Comparison of ENCODE assay signal across 28 mouse cellular contexts in genomic region chr11:30663001-30663400, GRCm38 (mm10). TPM values are rescaled to one million over a fixed set of nuclear protein-coding genes. Genes with fewer than 3 reads are reported as not detected.
DNase-seq lines count a peak whose midpoint lies in the region; ATAC-seq and TF ChIP-seq lines count a peak whose summit lies in the region.
"Had no signal": no experiment of that assay in that cellular context is flagged by ENCODE, and none has a peak within 500 bp of the region (broad histone marks: within the 10 kb centered on the region; RNA-seq: fewer than 3 reads in every experiment).

No protein-coding gene starts in this region.

- TF ChIP-seq RAD21 in MEL (IDR thresholded peaks at IDR 0.05; ENCODE audit: low read depth, low read length): no peak

- no peaks in the 10 kb centered on the region for H3K79me2 ChIP-seq in MEL (ENCODE audit: control insufficient read depth, insufficient read depth, low read length, poor library complexity)

- no peaks in the 10 kb centered on the region for H3K9me3 ChIP-seq in MEL (replicated peaks; ENCODE audit: insufficient read depth, low read length)
- H3K9me3 ChIP-seq in kidney, embryonic 15.5 days (replicated peaks): no peaks in the 10 kb centered on the region
- H3K9me3 ChIP-seq in forebrain, embryonic 13.5 days (replicated peaks): no peaks in the 10 kb centered on the region
- H3K9me3 ChIP-seq: embryonic facial prominence, embryonic 12.5 days; forebrain, embryonic 15.5 days; hindbrain, embryonic 15.5 days; limb, embryonic 10.5 days; limb, embryonic 15.5 days; liver, embryonic 13.5 days had no signal

- H3K4me3 ChIP-seq in MEL (ENCODE audit: control insufficient read depth in 1 of 2, insufficient read depth in 1 of 2, low read depth in 2 of 2, low read length in 2 of 2): no peak overlapping the region
- H3K4me3 ChIP-seq in kidney, embryonic 15.5 days (replicated peaks): no peak overlapping the region
- H3K4me3 ChIP-seq in forebrain, embryonic 13.5 days: no peak overlapping the region
- H3K4me3 ChIP-seq: embryonic facial prominence, embryonic 12.5 days; forebrain, embryonic 15.5 days; heart, embryonic 13.5 days; hindbrain, embryonic 15.5 days; left cerebral cortex, adult 2 months; limb, embryonic 10.5 days; limb, embryonic 15.5 days; liver, embryonic 13.5 days had no signal

- H3K9ac ChIP-seq in MEL (ENCODE audit: control insufficient read depth, low read depth, low read length, poor library complexity, severe bottlenecking): no peak overlapping the region
- no peak overlapping the region for H3K9ac ChIP-seq in kidney, embryonic 15.5 days
- H3K9ac ChIP-seq in forebrain, embryonic 13.5 days: no peak overlapping the region
- H3K9ac ChIP-seq: embryonic facial prominence, embryonic 12.5 days; forebrain, embryonic 15.5 days; heart, embryonic 13.5 days; hindbrain, embryonic 15.5 days; limb, embryonic 15.5 days; liver, embryonic 13.5 days had no signal

- H3K27ac ChIP-seq in MEL (ENCODE audit: control insufficient read depth, low read depth, low read length): no peak overlapping the region
- H3K27ac ChIP-seq in kidney, embryonic 15.5 days: peak overlapping the region; percentile 45; the same call in 1 of the 2 replicates
- no peak overlapping the region for H3K27ac ChIP-seq in forebrain, embryonic 13.5 days
- H3K27ac ChIP-seq: embryonic facial prominence, embryonic 12.5 days; forebrain, embryonic 15.5 days; heart, embryonic 13.5 days; hindbrain, embryonic 15.5 days; left cerebral cortex, adult 2 months; limb, embryonic 10.5 days; limb, embryonic 15.5 days; liver, embryonic 13.5 days; macrophage had no signal

- no peaks in the 10 kb centered on the region for H3K36me3 ChIP-seq in MEL (ENCODE audit: control insufficient read depth in 1 of 2, insufficient read depth in 2 of 2, low read length in 2 of 2)
- H3K36me3 ChIP-seq in kidney, embryonic 15.5 days: no peaks in the 10 kb centered on the region
- no peaks in the 10 kb centered on the region for H3K36me3 ChIP-seq in forebrain, embryonic 13.5 days (ENCODE audit: poor library complexity, severe bottlenecking)
- H3K36me3 ChIP-seq: embryonic facial prominence, embryonic 12.5 days; forebrain, embryonic 15.5 days; heart, embryonic 13.5 days; hindbrain, embryonic 15.5 days; limb, embryonic 10.5 days; limb, embryonic 15.5 days; liver, embryonic 13.5 days had no signal

- peak; percentile 60; the same call in 1 of the 2 replicates for ATAC-seq in kidney, embryonic 15.5 days (replicated peaks; ENCODE audit: low FRiP score)
- no peak for ATAC-seq in forebrain, embryonic 13.5 days
- ATAC-seq: CD4-positive, CD25-positive, alpha-beta regulatory T cell, adult 4 months; forebrain, embryonic 15.5 days; inflammation-experienced regulatory T-cells, adult 6 months had no signal

- H3K27me3 ChIP-seq in MEL (ENCODE audit: control insufficient read depth in 1 of 2, insufficient read depth in 2 of 2, low read length in 2 of 2): no peaks in the 10 kb centered on the region; a peak in 1 of 4 replicates
- H3K27me3 ChIP-seq in kidney, embryonic 15.5 days: no peaks in the 10 kb centered on the region
- no peaks in the 10 kb centered on the region for H3K27me3 ChIP-seq in forebrain, embryonic 13.5 days
- H3K27me3 ChIP-seq: embryonic facial prominence, embryonic 12.5 days; forebrain, embryonic 15.5 days; heart, embryonic 13.5 days; hindbrain, embryonic 15.5 days; limb, embryonic 15.5 days; liver, embryonic 13.5 days had no signal

- DNase-seq in MEL (ENCODE audit: low read depth, low spot score) (peak; percentile 0), NIH3T3 (ENCODE audit: low read depth) (peak; percentile 0)
- peak; percentile 71 to 89 for DNase-seq in kidney, postnatal 36 days
- no peak for DNase-seq in left cerebral cortex, adult 8-10 months (ENCODE audit: low spot score in 2 of 2)
- no peak for DNase-seq in layer of hippocampus, postnatal 25 days (ENCODE audit: extremely low spot score in 1 of 2, low spot score in 1 of 2)
- DNase-seq: adrenal gland, postnatal 10 days; cerebellum, adult 11 months; cerebellum, adult 9-10 months; cerebellum, postnatal 36 days; gastrocnemius, postnatal 10 days; heart, postnatal 10 days; liver, embryonic 13.5 days; lung, adult 18-20 months; lung, postnatal 10 days; midbrain, embryonic 14.5 days; thymus, postnatal 4 days had no signal

- 84% methylated on average over 3 of the region's 3 CpGs for WGBS in kidney, embryonic 15.5 days
- 93% methylated on average over 3 of the region's 3 CpGs for WGBS in forebrain, embryonic 13.5 days

- no peak overlapping the region for H3K4me2 ChIP-seq in kidney, embryonic 15.5 days
- H3K4me2 ChIP-seq in forebrain, embryonic 13.5 days: no peak overlapping the region
- H3K4me2 ChIP-seq: embryonic facial prominence, embryonic 12.5 days; forebrain, embryonic 15.5 days; heart, embryonic 13.5 days; hindbrain, embryonic 15.5 days; limb, embryonic 15.5 days; liver, embryonic 13.5 days had no signal

- H3K4me1 ChIP-seq in MEL (ENCODE audit: control insufficient read depth in 1 of 2, insufficient read depth in 2 of 2, low read length in 2 of 2): no peaks in the 10 kb centered on the region
- H3K4me1 ChIP-seq in kidney, embryonic 15.5 days: no peaks in the 10 kb centered on the region
- H3K4me1 ChIP-seq in forebrain, embryonic 13.5 days: no peaks in the 10 kb centered on the region
- H3K4me1 ChIP-seq: embryonic facial prominence, embryonic 12.5 days; forebrain, embryonic 15.5 days; heart, embryonic 13.5 days; hindbrain, embryonic 15.5 days; limb, embryonic 10.5 days; limb, embryonic 15.5 days; liver, embryonic 13.5 days had no signal

- no peak for TF ChIP-seq EP300 in MEL (IDR thresholded peaks at IDR 0.05; ENCODE audit: low read depth in 1 of 2, low read length in 2 of 2)

- no peak for TF ChIP-seq POLR2A in MEL (IDR thresholded peaks at IDR 0.05; ENCODE audit: control insufficient read depth in 1 of 2, insufficient read depth in 1 of 2, low read depth in 1 of 2, low read length in 2 of 2, poor library complexity in 1 of 2)

- no peak for TF ChIP-seq CTCF in MEL (IDR thresholded peaks at IDR 0.05 in 2 of 3, conservative IDR thresholded peaks at IDR 0.05 in 1 of 3; ENCODE audit: control insufficient read depth in 1 of 3, insufficient read depth in 1 of 3, low read depth in 2 of 3, low read length in 3 of 3, poor library complexity in 1 of 3, severe bottlenecking in 1 of 3)

TF ChIP-seq in MEL, 35 proteins besides CTCF, POLR2A, EP300 and RAD21:
- TF ChIP-seq MEF2A (IDR thresholded peaks at IDR 0.05; ENCODE audit: extremely low read depth, insufficient replicate concordance, low read depth, low read length, poor library complexity, severe bottlenecking): no peak

RNA-seq across cellular contexts. Expression of gene Acyp2, which starts 13.6 kb away (rescaled TPM):
- total RNA-seq in MEL (2012; rRNA removed): 23.1 and 29.0 TPM in 2 replicates
- 1 to 10 TPM in 1 of 2 experiments, not detected in 1; 7.9 TPM for polyA plus RNA-seq in MEL (2012; ENCODE audit: insufficient read depth in 1 of 2, insufficient read length in 2 of 2, low read depth in 1 of 2, low replicate concordance in 2 of 2, missing spikeins in 1 of 2)
- polyA plus RNA-seq in kidney, embryonic 15.5 days (2015; fragmentation: Nextera tagmentation; extraction: Ambion mirVana): 22.4 and 23.1 TPM in 2 replicates
- polyA plus RNA-seq in forebrain, embryonic 13.5 days (2015; fragmentation: Nextera tagmentation; extraction: Ambion mirVana): 8.3 and 10.1 TPM in 2 replicates
- 10 to 100 TPM; 17.7 to 25.4 (median 22.8) TPM for total RNA-seq in left cerebral cortex, adult 8-10 months (2022)
- total RNA-seq in layer of hippocampus, postnatal 25 days (2021): 10 to 100 TPM; 25.4 to 29.2 TPM

Comparison
In these comparisons a context has a peak if more than half of its experiments do, and no peak if none do; other contexts are left out.
1. DNase-seq: peak in MEL (single experiment), NIH3T3 (single experiment) and kidney, postnatal 36 days (2 of 2); none in left cerebral cortex, adult 8-10 months (0 of 2) and layer of hippocampus, postnatal 25 days (0 of 2).